29 mouse cellular contexts compared by ENCODE assay signal in the genomic region with DNA sequence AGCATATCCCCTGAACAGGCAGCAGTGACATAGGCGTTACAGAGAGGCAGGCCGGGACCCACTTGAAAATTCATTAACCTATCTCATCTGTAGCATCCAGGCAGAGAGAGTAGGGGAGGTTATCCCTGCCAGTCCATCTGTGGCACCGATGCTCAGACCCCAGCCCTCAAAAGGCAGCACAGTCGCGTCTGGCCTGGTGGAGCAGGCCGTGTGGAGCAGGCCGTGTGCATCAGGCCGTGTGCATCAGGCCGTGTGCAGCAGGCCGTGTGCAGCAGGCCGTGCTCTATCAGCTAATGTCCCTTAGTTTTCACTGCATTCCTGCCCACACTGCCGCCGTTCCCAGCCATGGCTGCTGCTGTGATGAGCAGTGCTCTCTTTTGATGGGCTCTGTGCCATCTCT.
DNase-seq lines count a peak whose midpoint lies in the region; ATAC-seq and TF ChIP-seq lines count a peak whose summit lies in the region.
"Had no signal": no experiment of that assay in that cellular context is flagged by ENCODE, and none has a peak within 500 bp of the region (broad histone marks: within the 10 kb centered on the region; RNA-seq: fewer than 3 reads in every experiment).

No protein-coding gene starts in this region.

- no peak overlapping the region for H3K9ac ChIP-seq in forebrain, postnatal 0 days
- no peak overlapping the region for H3K9ac ChIP-seq in kidney, embryonic 14.5 days (ENCODE audit: low read depth, low read length)
- H3K9ac ChIP-seq in midbrain, embryonic 13.5 days (replicated peaks): no peak overlapping the region
- no peak overlapping the region for H3K9ac ChIP-seq in midbrain, embryonic 16.5 days (ENCODE audit: low read depth, low read length)
- H3K9ac ChIP-seq: embryonic facial prominence, embryonic 15.5 days; forebrain, embryonic 13.5 days; liver, embryonic 12.5 days; liver, postnatal 0 days had no signal

- H3K4me2 ChIP-seq in forebrain, postnatal 0 days (ENCODE audit: low read depth): no peak overlapping the region
- no peak overlapping the region for H3K4me2 ChIP-seq in kidney, embryonic 14.5 days (replicated peaks; ENCODE audit: low read depth, low read length)
- no peak overlapping the region for H3K4me2 ChIP-seq in midbrain, embryonic 13.5 days (replicated peaks)
- no peak overlapping the region for H3K4me2 ChIP-seq in midbrain, embryonic 16.5 days (ENCODE audit: low read length)
- H3K4me2 ChIP-seq: embryonic facial prominence, embryonic 15.5 days; forebrain, embryonic 13.5 days; liver, embryonic 12.5 days had no signal

- H3K36me3 ChIP-seq in forebrain, postnatal 0 days (ENCODE audit: insufficient read depth): peaks cover 24% of the 10 kb centered on the region
- H3K36me3 ChIP-seq in forebrain, embryonic 10.5 days (replicated peaks): peaks cover 57% of the 10 kb centered on the region
- H3K36me3 ChIP-seq in kidney, embryonic 14.5 days (ENCODE audit: control insufficient read depth, insufficient read depth, low read length): peaks cover 45% of the 10 kb centered on the region
- H3K36me3 ChIP-seq in midbrain, embryonic 13.5 days: 0 out of 2 replicates have a peak, but pooled peaks cover 10% of the 10 kb centered on the region
- no peaks in the 10 kb centered on the region for H3K36me3 ChIP-seq in midbrain, embryonic 16.5 days (ENCODE audit: control insufficient read depth, insufficient read depth, low read length)
- H3K36me3 ChIP-seq: G1E had no signal

- H3K27ac ChIP-seq in forebrain, postnatal 0 days (ENCODE audit: low read depth, low read length): no peak overlapping the region
- H3K27ac ChIP-seq in forebrain, embryonic 10.5 days: no peak overlapping the region
- no peak overlapping the region for H3K27ac ChIP-seq in kidney, embryonic 14.5 days (ENCODE audit: low read depth, low read length)
- H3K27ac ChIP-seq in midbrain, embryonic 13.5 days: no peak overlapping the region
- H3K27ac ChIP-seq in midbrain, embryonic 16.5 days (ENCODE audit: low read length): no peak overlapping the region
- H3K27ac ChIP-seq: embryonic facial prominence, embryonic 10.5 days; embryonic facial prominence, embryonic 15.5 days; forebrain, embryonic 13.5 days; layer of hippocampus, adult 2 months; liver, embryonic 12.5 days; stomach, postnatal 0 days had no signal

- DNase-seq in forebrain, postnatal 0 days: no peak
- no peak for DNase-seq in forebrain, embryonic 10.5 days (ENCODE audit: extremely low spot score, low spot score)
- no peak for DNase-seq in kidney, postnatal 25 days
- peak; percentile 40 for DNase-seq in retina, postnatal 1 day
- DNase-seq in retina, embryonic 14.5 days (ENCODE audit: low spot score): no peak
- DNase-seq: adrenal gland, adult 8-10 months; cerebellum, adult 8-10 months; cerebellum, postnatal 25 days; heart, postnatal 36 days; layer of hippocampus, postnatal 36 days; left cerebral cortex, postnatal 4 days; liver, postnatal 0 days; lung, postnatal 4 days; right cerebral cortex, postnatal 4 days; thymus, adult 18-20 months; thymus, postnatal 25 days had no signal

- ATAC-seq in forebrain, postnatal 0 days: peak; percentile 10; the same call in 1 of the 2 replicates
- ATAC-seq in kidney, embryonic 14.5 days (ENCODE audit: low FRiP score, low TSS enrichment): peak; percentile 65; the same call in 1 of the 2 replicates
- peak; percentile 40; the same call in 1 of the 2 replicates for ATAC-seq in midbrain, embryonic 13.5 days
- no peak for ATAC-seq in midbrain, embryonic 16.5 days
- ATAC-seq: forebrain, embryonic 13.5 days; intestine, postnatal 0 days; liver, embryonic 12.5 days had no signal

- no peaks in the 10 kb centered on the region for H3K27me3 ChIP-seq in forebrain, postnatal 0 days (ENCODE audit: insufficient read depth, low read length)
- no peaks in the 10 kb centered on the region for H3K27me3 ChIP-seq in forebrain, embryonic 10.5 days (ENCODE audit: poor library complexity, severe bottlenecking)
- H3K27me3 ChIP-seq in kidney, embryonic 14.5 days (ENCODE audit: control insufficient read depth, insufficient read depth, low read length): no peaks in the 10 kb centered on the region
- no peaks in the 10 kb centered on the region for H3K27me3 ChIP-seq in midbrain, embryonic 13.5 days
- no peaks in the 10 kb centered on the region for H3K27me3 ChIP-seq in midbrain, embryonic 16.5 days (ENCODE audit: control insufficient read depth, insufficient read depth, low read depth, low read length)
- H3K27me3 ChIP-seq: CH12.LX; embryonic facial prominence, embryonic 15.5 days; forebrain, embryonic 13.5 days; liver, embryonic 12.5 days had no signal

- no peak for TF ChIP-seq CTCF in forebrain, postnatal 0 days (IDR thresholded peaks at IDR 0.05; ENCODE audit: low read depth)

- no peaks in the 10 kb centered on the region for H3K4me1 ChIP-seq in forebrain, postnatal 0 days (ENCODE audit: insufficient read depth)
- H3K4me1 ChIP-seq in forebrain, embryonic 10.5 days: no peaks in the 10 kb centered on the region
- H3K4me1 ChIP-seq in kidney, embryonic 14.5 days (ENCODE audit: control insufficient read depth, insufficient read depth, low read length): peaks cover 13% of the 10 kb centered on the region; the same call in 1 of the 2 replicates
- H3K4me1 ChIP-seq in midbrain, embryonic 13.5 days (replicated peaks): peaks cover 10% of the 10 kb centered on the region
- H3K4me1 ChIP-seq in midbrain, embryonic 16.5 days (ENCODE audit: control insufficient read depth, insufficient read depth, low read length): peaks cover 4% of the 10 kb centered on the region; the same call in 1 of the 2 replicates
- H3K4me1 ChIP-seq: liver, embryonic 12.5 days had no signal

- WGBS in forebrain, postnatal 0 days: 79% methylated on average over 13 of the region's 13 CpGs
- WGBS in forebrain, embryonic 10.5 days: 87% methylated on average over 13 of the region's 13 CpGs
- 50% methylated on average over 13 of the region's 13 CpGs for WGBS in kidney, embryonic 14.5 days
- WGBS in midbrain, embryonic 13.5 days: 70% methylated on average over 13 of the region's 13 CpGs
- WGBS in midbrain, embryonic 16.5 days: 71% methylated on average over 13 of the region's 13 CpGs

- no peaks in the 10 kb centered on the region for H3K9me3 ChIP-seq in forebrain, postnatal 0 days (ENCODE audit: low read length)
- H3K9me3 ChIP-seq in forebrain, embryonic 10.5 days: no peaks in the 10 kb centered on the region
- H3K9me3 ChIP-seq in kidney, embryonic 14.5 days (ENCODE audit: control insufficient read depth, low read length): no peaks in the 10 kb centered on the region
- H3K9me3 ChIP-seq in midbrain, embryonic 13.5 days: no peaks in the 10 kb centered on the region
- H3K9me3 ChIP-seq in midbrain, embryonic 16.5 days (replicated peaks; ENCODE audit: control insufficient read depth, low read length, poor library complexity, severe bottlenecking): no peaks in the 10 kb centered on the region
- H3K9me3 ChIP-seq: embryonic facial prominence, embryonic 10.5 days; embryonic facial prominence, embryonic 15.5 days; forebrain, embryonic 13.5 days; heart, embryonic 10.5 days; liver, embryonic 12.5 days had no signal

- no peak overlapping the region for H3K4me3 ChIP-seq in forebrain, postnatal 0 days (ENCODE audit: low read depth, low read length)
- no peak overlapping the region for H3K4me3 ChIP-seq in forebrain, embryonic 10.5 days
- H3K4me3 ChIP-seq in kidney, embryonic 14.5 days (ENCODE audit: low read length): no peak overlapping the region
- H3K4me3 ChIP-seq in midbrain, embryonic 13.5 days (replicated peaks): no peak overlapping the region
- no peak overlapping the region for H3K4me3 ChIP-seq in midbrain, embryonic 16.5 days (ENCODE audit: low read depth, low read length)
- H3K4me3 ChIP-seq: embryonic facial prominence, embryonic 10.5 days; embryonic facial prominence, embryonic 15.5 days; forebrain, embryonic 13.5 days; heart, embryonic 10.5 days; layer of hippocampus, adult 2 months; liver, embryonic 12.5 days had no signal
